Mouse (Mus musculus): ENCODE results near the gene Cabp4. TPM values are rescaled to one million over a fixed set of nuclear protein-coding genes. Genes with fewer than 3 reads are reported as not detected.
A peak's percentile ranks its signal among the peaks of the same experiment; 100 is the strongest.

Gene Cabp4
- 0.12 TPM in 1 of 2 replicates, not detected in the other for polyA plus RNA-seq (2016; fragmentation: Nextera tagmentation; extraction: Ambion mirVana)

- 82% methylated on average over 7 of the region's 7 CpGs for WGBS
Observed at GRCm38 (mm10) chr19:4143759-4144268, at the start of gene Cabp4. TSS of gene Cabp4 (minus strand) at chr19:4144033.

GRCm38 (mm10) chr19:4193129-4193528, 49.3 kb upstream of the Cabp4 start:
- WGBS: 72% methylated on average over 6 of the region's 6 CpGs
- H3K4me3 ChIP-seq: peak overlapping the region; percentile 95
- H3K36me3 ChIP-seq: peaks cover 53% of the 10 kb centered on the region
- DNase-seq (ENCODE audit: low spot score): no peak
- H3K4me1 ChIP-seq (replicated peaks): peaks cover 43% of the 10 kb centered on the region
- H3K27ac ChIP-seq: peak overlapping the region; percentile 97
- no peaks in the 10 kb centered on the region for H3K9me3 ChIP-seq
- no peaks in the 10 kb centered on the region for H3K27me3 ChIP-seq (ENCODE audit: insufficient read depth, poor library complexity, severe bottlenecking)

More at GRCm38 (mm10) chr19:4143759-4144268, at the start of gene Cabp4:
- H3K4me1 ChIP-seq (replicated peaks): peaks cover 31% of the 10 kb centered on the region
- no peaks in the 10 kb centered on the region for H3K27me3 ChIP-seq (ENCODE audit: insufficient read depth, poor library complexity, severe bottlenecking)
- no peak for DNase-seq (ENCODE audit: low spot score)
- no peaks in the 10 kb centered on the region for H3K9me3 ChIP-seq
- H3K27ac ChIP-seq: 0 out of 2 replicates have a peak within 1 kb of the TSS, but pooled peaks have one; percentile 23
- H3K4me3 ChIP-seq: no peak within 1 kb of the TSS
- H3K36me3 ChIP-seq: no peaks in the 10 kb centered on the region

- Histone ChIP-seq H3K4me1 (replicated peaks) (peaks cover 43% of the 10 kb centered on the region), H3K27me3 (ENCODE audit: insufficient read depth, poor library complexity, severe bottlenecking) (no peaks in the 10 kb centered on the region), H3K27ac (peak overlapping the region; percentile 97), H3K9me3 (no peaks in the 10 kb centered on the region), H3K36me3 (peaks cover 46% of the 10 kb centered on the region), H3K4me3 (peak overlapping the region; percentile 95)
- 1% methylated on average over 52 of the region's 52 CpGs for WGBS
- DNase-seq (ENCODE audit: low spot score): no peak
Observed at GRCm38 (mm10) chr19:4192251-4192985, 48.6 kb upstream of the Cabp4 start.

GRCm38 (mm10) chr19:4191528-4192250, 47.9 kb upstream of the Cabp4 start, which contains the start of gene Ppp1ca:
TSS of gene Ppp1ca (plus strand) at chr19:4192065.
- Histone ChIP-seq H3K9me3 (no peaks in the 10 kb centered on the region), H3K4me3 (peak within 1 kb of the TSS; percentile 95), H3K27ac (peak within 1 kb of the TSS; percentile 97), H3K36me3 (peaks cover 38% of the 10 kb centered on the region), H3K4me1 (replicated peaks) (peaks cover 42% of the 10 kb centered on the region), H3K27me3 (ENCODE audit: insufficient read depth, poor library complexity, severe bottlenecking) (no peaks in the 10 kb centered on the region)
- DNase-seq (ENCODE audit: low spot score): peak; percentile 97
- 7% methylated on average over 46 of the region's 47 CpGs for WGBS

GRCm38 (mm10) chr19:4190831-4191334, 47.0 kb upstream of the Cabp4 start, which contains the start of gene Tbc1d10c:
TSS of gene Tbc1d10c (minus strand) at chr19:4191284.
- WGBS: 70% methylated on average over 4 of the region's 4 CpGs
- Histone ChIP-seq H3K4me3 (peak within 1 kb of the TSS; percentile 95), H3K36me3 (peaks cover 30% of the 10 kb centered on the region), H3K27ac (peak within 1 kb of the TSS; percentile 97), H3K9me3 (no peaks in the 10 kb centered on the region), H3K27me3 (ENCODE audit: insufficient read depth, poor library complexity, severe bottlenecking) (no peaks in the 10 kb centered on the region), H3K4me1 (replicated peaks) (peaks cover 35% of the 10 kb centered on the region)
- no peak for DNase-seq (ENCODE audit: low spot score)

GRCm38 (mm10) chr19:4189051-4189620, 45.3 kb upstream of the Cabp4 start:
- Histone ChIP-seq H3K36me3 (peaks cover 13% of the 10 kb centered on the region), H3K4me3 (no peak overlapping the region), H3K4me1 (replicated peaks) (peaks cover 45% of the 10 kb centered on the region), H3K27ac (no peak overlapping the region), H3K27me3 (ENCODE audit: insufficient read depth, poor library complexity, severe bottlenecking) (no peaks in the 10 kb centered on the region), H3K9me3 (no peaks in the 10 kb centered on the region)
- no peak for DNase-seq (ENCODE audit: low spot score)
- WGBS: 88% methylated on average over 12 of the region's 12 CpGs

- Histone ChIP-seq H3K36me3 (no peaks in the 10 kb centered on the region), H3K9me3 (no peaks in the 10 kb centered on the region), H3K27ac (no peak overlapping the region), H3K27me3 (ENCODE audit: insufficient read depth, poor library complexity, severe bottlenecking) (no peaks in the 10 kb centered on the region), H3K4me3 (no peak overlapping the region), H3K4me1 (replicated peaks) (peaks cover 36% of the 10 kb centered on the region)
- no peak for DNase-seq (ENCODE audit: low spot score)
- WGBS: 76% methylated on average over 3 of the region's 3 CpGs
Observed at GRCm38 (mm10) chr19:4187303-4187702, 43.5 kb upstream of the Cabp4 start.

GRCm38 (mm10) chr19:4184976-4185975, 41.4 kb upstream of the Cabp4 start:
- H3K4me3 ChIP-seq: no peak overlapping the region
- no peaks in the 10 kb centered on the region for H3K9me3 ChIP-seq
- WGBS: 61% methylated on average over 15 of the region's 15 CpGs
- peaks cover 28% of the 10 kb centered on the region for H3K4me1 ChIP-seq (replicated peaks)
- H3K27me3 ChIP-seq (ENCODE audit: insufficient read depth, poor library complexity, severe bottlenecking): no peaks in the 10 kb centered on the region
- peak overlapping the region; percentile 16; the same call in 1 of the 2 replicates for H3K27ac ChIP-seq
- no peak for DNase-seq (ENCODE audit: low spot score)
- H3K36me3 ChIP-seq: no peaks in the 10 kb centered on the region

GRCm38 (mm10) chr19:4183689-4184088, 39.9 kb upstream of the Cabp4 start:
- H3K4me3 ChIP-seq: no peak overlapping the region; the same call in 1 of the 2 replicates
- DNase-seq (ENCODE audit: low spot score): no peak
- peak overlapping the region; percentile 37 for H3K27ac ChIP-seq
- H3K27me3 ChIP-seq (ENCODE audit: insufficient read depth, poor library complexity, severe bottlenecking): no peaks in the 10 kb centered on the region
- 74% methylated on average over 2 of the region's 2 CpGs for WGBS
- no peaks in the 10 kb centered on the region for H3K36me3 ChIP-seq
- H3K9me3 ChIP-seq: no peaks in the 10 kb centered on the region
- peaks cover 28% of the 10 kb centered on the region for H3K4me1 ChIP-seq (replicated peaks)

- no peak overlapping the region for H3K4me3 ChIP-seq
- peaks cover 28% of the 10 kb centered on the region for H3K4me1 ChIP-seq (replicated peaks)
- peak overlapping the region; percentile 23; the same call in 1 of the 2 replicates for H3K27ac ChIP-seq
- peaks cover under 1% of the 10 kb centered on the region; the same call in 1 of the 2 replicates for H3K27me3 ChIP-seq (ENCODE audit: insufficient read depth, poor library complexity, severe bottlenecking)
- H3K36me3 ChIP-seq: no peaks in the 10 kb centered on the region
- H3K9me3 ChIP-seq: no peaks in the 10 kb centered on the region
- 34% methylated on average over 3 of the region's 3 CpGs for WGBS
- no peak for DNase-seq (ENCODE audit: low spot score)
Observed at GRCm38 (mm10) chr19:4181892-4182291, 38.1 kb upstream of the Cabp4 start.

GRCm38 (mm10) chr19:4180411-4180810, 36.6 kb upstream of the Cabp4 start:
- 88% methylated on average over 7 of the region's 7 CpGs for WGBS
- Histone ChIP-seq H3K4me1 (replicated peaks) (peaks cover 31% of the 10 kb centered on the region), H3K27ac (no peak overlapping the region), H3K4me3 (no peak overlapping the region), H3K9me3 (no peaks in the 10 kb centered on the region), H3K27me3 (ENCODE audit: insufficient read depth, poor library complexity, severe bottlenecking) (peaks cover 3% of the 10 kb centered on the region; the same call in 1 of the 2 replicates), H3K36me3 (no peaks in the 10 kb centered on the region)
- DNase-seq (ENCODE audit: low spot score): no peak

All from hindbrain, embryonic 10.5 days (tissue).